Mouse (Mus musculus): ENCODE measurements around the gene Klhl41.

Klhl41 gene

GRCm38 (mm10) chr2:69684488-69684887, 14.6 kb downstream of the Klhl41 start:
- no peak for DNase-seq

- no peak for DNase-seq
Measured at GRCm38 (mm10) chr2:69690214-69690613, 20.3 kb downstream of the Klhl41 start.

GRCm38 (mm10) chr2:69690843-69691242, 20.9 kb downstream of the Klhl41 start:
- no peak for DNase-seq

GRCm38 (mm10) chr2:69693501-69693900, 23.6 kb downstream of the Klhl41 start:
- DNase-seq = no peak

- no peak for DNase-seq
Measured at GRCm38 (mm10) chr2:69700446-69700845, 30.5 kb downstream of the Klhl41 start.

GRCm38 (mm10) chr2:69712171-69712570, 42.3 kb downstream of the Klhl41 start:
- DNase-seq = peak; percentile 12 to 13

- DNase-seq = peak; percentile 92 to 96
Measured at GRCm38 (mm10) chr2:69712981-69713625, 43.2 kb downstream of the Klhl41 start, which contains the start of gene Fastkd1. TSS of gene Fastkd1 (minus strand) at chr2:69713516.

- DNase-seq = no peak
Measured at GRCm38 (mm10) chr2:69713626-69714014, 43.7 kb downstream of the Klhl41 start.

GRCm38 (mm10) chr2:69714126-69714525, 44.2 kb downstream of the Klhl41 start:
- DNase-seq = no peak

- DNase-seq = no peak
Measured at GRCm38 (mm10) chr2:69716483-69716882, 46.6 kb downstream of the Klhl41 start.

GRCm38 (mm10) chr2:69719121-69719520, 49.2 kb downstream of the Klhl41 start:
- no peak for DNase-seq

- no peak for DNase-seq
Measured at GRCm38 (mm10) chr2:69722273-69722649, 52.3 kb downstream of the Klhl41 start, which contains the start of gene Ppig. TSS of gene Ppig (plus strand) at chr2:69722545.

- peak; percentile 95 to 97 for DNase-seq
Measured at GRCm38 (mm10) chr2:69722650-69723518, 53.0 kb downstream of the Klhl41 start.

- DNase-seq = no peak
Measured at GRCm38 (mm10) chr2:69723519-69723825, 53.6 kb downstream of the Klhl41 start.
